Mouse (Mus musculus): Measurements from ENCODE around the gene Slc17a5. TPM values are rescaled to one million over a fixed set of nuclear protein-coding genes. Genes with fewer than 3 reads are reported as not detected.

The Slc17a5 gene
- polyA plus RNA-seq, 1 experiment from 2014 or later = 19.7 TPM

- Histone ChIP-seq H3K36me3 (no peaks in the 10 kb centered on the region), H3K4me2 (replicated peaks) (no peak overlapping the region), H3K9ac (no peak overlapping the region), H3K9me3 (replicated peaks) (no peaks in the 10 kb centered on the region), H3K4me1 (peaks cover 12% of the 10 kb centered on the region), H3K4me3 (replicated peaks) (no peak overlapping the region), H3K27me3 (no peaks in the 10 kb centered on the region), H3K27ac (replicated peaks) (no peak overlapping the region)
- 56% methylated on average over 3 of the region's 3 CpGs for WGBS
- ATAC-seq (ENCODE audit: insufficient number of reproducible peaks, low FRiP score, low TSS enrichment, low read depth) = no peak
Measured at GRCm38 (mm10) chr9:78516125-78516524, 71.7 kb downstream of the Slc17a5 start.

GRCm38 (mm10) chr9:78514681-78515080 lies 73.2 kb downstream of the Slc17a5 start:
- WGBS = 58% methylated on average over 4 of the region's 4 CpGs
- H3K27me3 ChIP-seq = no peaks in the 10 kb centered on the region
- ATAC-seq (ENCODE audit: insufficient number of reproducible peaks, low FRiP score, low TSS enrichment, low read depth) = no peak

GRCm38 (mm10) chr9:78513776-78514500 lies 73.9 kb downstream of the Slc17a5 start:
- Histone ChIP-seq H3K9me3 (replicated peaks) (no peaks in the 10 kb centered on the region), H3K4me1 (no peaks in the 10 kb centered on the region), H3K4me2 (replicated peaks) (no peak overlapping the region), H3K9ac (no peak overlapping the region), H3K27ac (replicated peaks) (no peak overlapping the region), H3K36me3 (no peaks in the 10 kb centered on the region), H3K27me3 (no peaks in the 10 kb centered on the region), H3K4me3 (replicated peaks) (no peak overlapping the region)
- 67% methylated on average over 6 of the region's 6 CpGs for WGBS
- no peak for ATAC-seq (ENCODE audit: insufficient number of reproducible peaks, low FRiP score, low TSS enrichment, low read depth)

More at GRCm38 (mm10) chr9:78514681-78515080, 73.2 kb downstream of the Slc17a5 start:
- Histone ChIP-seq H3K4me3 (replicated peaks) (no peak overlapping the region), H3K27ac (replicated peaks) (no peak overlapping the region), H3K4me2 (replicated peaks) (no peak overlapping the region), H3K36me3 (no peaks in the 10 kb centered on the region), H3K4me1 (no peaks in the 10 kb centered on the region), H3K9ac (no peak overlapping the region), H3K9me3 (replicated peaks) (no peaks in the 10 kb centered on the region)

GRCm38 (mm10) chr9:78511705-78512104 lies 76.1 kb downstream of the Slc17a5 start:
- no peak for ATAC-seq (ENCODE audit: insufficient number of reproducible peaks, low FRiP score, low TSS enrichment, low read depth)
- Histone ChIP-seq H3K4me2 (replicated peaks) (no peak overlapping the region), H3K27ac (replicated peaks) (no peak overlapping the region), H3K4me1 (no peaks in the 10 kb centered on the region), H3K36me3 (no peaks in the 10 kb centered on the region), H3K27me3 (no peaks in the 10 kb centered on the region), H3K4me3 (replicated peaks) (no peak overlapping the region), H3K9ac (no peak overlapping the region), H3K9me3 (replicated peaks) (no peaks in the 10 kb centered on the region)
- whole genome bisulfite sequencing = 95% methylated on average over 5 of the region's 5 CpGs

GRCm38 (mm10) chr9:78508106-78508786 lies 79.6 kb downstream of the Slc17a5 start:
- no peaks in the 10 kb centered on the region for H3K36me3 ChIP-seq
- H3K4me3 ChIP-seq (replicated peaks) = no peak overlapping the region
- 79% methylated on average over 16 of the region's 16 CpGs for WGBS
- no peak for ATAC-seq (ENCODE audit: insufficient number of reproducible peaks, low FRiP score, low TSS enrichment, low read depth)
- peaks cover 3% of the 10 kb centered on the region for H3K4me1 ChIP-seq
- H3K27ac ChIP-seq (replicated peaks) = no peak overlapping the region
- no peak overlapping the region for H3K4me2 ChIP-seq (replicated peaks)
- no peak overlapping the region for H3K9ac ChIP-seq
- H3K27me3 ChIP-seq = no peaks in the 10 kb centered on the region
- H3K9me3 ChIP-seq (replicated peaks) = no peaks in the 10 kb centered on the region

GRCm38 (mm10) chr9:78506722-78507077 lies 81.1 kb downstream of the Slc17a5 start:
- H3K36me3 ChIP-seq = no peaks in the 10 kb centered on the region
- no peak overlapping the region for H3K27ac ChIP-seq (replicated peaks)
- no peak overlapping the region for H3K4me3 ChIP-seq (replicated peaks)
- H3K4me1 ChIP-seq = peaks cover 11% of the 10 kb centered on the region
- no peak overlapping the region for H3K9ac ChIP-seq
- H3K9me3 ChIP-seq (replicated peaks) = no peaks in the 10 kb centered on the region
- WGBS = 81% methylated on average over 7 of the region's 7 CpGs
- no peak overlapping the region for H3K4me2 ChIP-seq (replicated peaks)
- no peak for ATAC-seq (ENCODE audit: insufficient number of reproducible peaks, low FRiP score, low TSS enrichment, low read depth)
- H3K27me3 ChIP-seq = no peaks in the 10 kb centered on the region

GRCm38 (mm10) chr9:78506002-78506721 lies 81.7 kb downstream of the Slc17a5 start:
- no peak overlapping the region for H3K27ac ChIP-seq (replicated peaks)
- no peak for ATAC-seq (ENCODE audit: insufficient number of reproducible peaks, low FRiP score, low TSS enrichment, low read depth)
- no peaks in the 10 kb centered on the region for H3K9me3 ChIP-seq (replicated peaks)
- H3K9ac ChIP-seq = no peak overlapping the region
- no peak overlapping the region for H3K4me2 ChIP-seq (replicated peaks)
- no peaks in the 10 kb centered on the region for H3K27me3 ChIP-seq
- H3K4me3 ChIP-seq (replicated peaks) = no peak overlapping the region
- no peaks in the 10 kb centered on the region for H3K36me3 ChIP-seq
- 65% methylated on average over 11 of the region's 11 CpGs for WGBS
- peaks cover 11% of the 10 kb centered on the region for H3K4me1 ChIP-seq

- WGBS = 88% methylated on average over 6 of the region's 6 CpGs
- no peak overlapping the region for H3K4me3 ChIP-seq (replicated peaks)
- H3K9ac ChIP-seq = no peak overlapping the region
- peaks cover 14% of the 10 kb centered on the region for H3K4me1 ChIP-seq
- no peaks in the 10 kb centered on the region for H3K9me3 ChIP-seq (replicated peaks)
- no peak overlapping the region for H3K27ac ChIP-seq (replicated peaks)
- no peak for ATAC-seq (ENCODE audit: insufficient number of reproducible peaks, low FRiP score, low TSS enrichment, low read depth)
- no peaks in the 10 kb centered on the region for H3K27me3 ChIP-seq
- no peaks in the 10 kb centered on the region for H3K36me3 ChIP-seq
- H3K4me2 ChIP-seq (replicated peaks) = no peak overlapping the region
Measured at GRCm38 (mm10) chr9:78505223-78505622, 82.6 kb downstream of the Slc17a5 start.

GRCm38 (mm10) chr9:78504679-78505078 lies 83.2 kb downstream of the Slc17a5 start:
- no peak overlapping the region for H3K4me2 ChIP-seq (replicated peaks)
- H3K4me3 ChIP-seq (replicated peaks) = no peak overlapping the region
- peaks cover 15% of the 10 kb centered on the region for H3K4me1 ChIP-seq
- H3K9me3 ChIP-seq (replicated peaks) = no peaks in the 10 kb centered on the region
- no peaks in the 10 kb centered on the region for H3K36me3 ChIP-seq
- no peak overlapping the region for H3K9ac ChIP-seq
- H3K27me3 ChIP-seq = no peaks in the 10 kb centered on the region
- WGBS = 60% methylated on average over 3 of the region's 3 CpGs
- no peak for ATAC-seq (ENCODE audit: insufficient number of reproducible peaks, low FRiP score, low TSS enrichment, low read depth)
- H3K27ac ChIP-seq (replicated peaks) = no peak overlapping the region

GRCm38 (mm10) chr9:78504133-78504532 lies 83.7 kb downstream of the Slc17a5 start:
- no peaks in the 10 kb centered on the region for H3K36me3 ChIP-seq
- H3K4me3 ChIP-seq (replicated peaks) = no peak overlapping the region
- H3K9ac ChIP-seq = no peak overlapping the region
- no peak overlapping the region for H3K4me2 ChIP-seq (replicated peaks)
- H3K9me3 ChIP-seq (replicated peaks) = no peaks in the 10 kb centered on the region
- H3K4me1 ChIP-seq = peaks cover 15% of the 10 kb centered on the region
- ATAC-seq (ENCODE audit: insufficient number of reproducible peaks, low FRiP score, low TSS enrichment, low read depth) = no peak
- 68% methylated on average over 4 of the region's 4 CpGs for WGBS
- no peaks in the 10 kb centered on the region for H3K27me3 ChIP-seq
- H3K27ac ChIP-seq (replicated peaks) = no peak overlapping the region

- Histone ChIP-seq H3K27ac (replicated peaks) (peak overlapping the region; percentile 71), H3K36me3 (no peaks in the 10 kb centered on the region), H3K4me3 (replicated peaks) (no peak overlapping the region), H3K9me3 (replicated peaks) (no peaks in the 10 kb centered on the region), H3K4me1 (peaks cover 15% of the 10 kb centered on the region), H3K4me2 (replicated peaks) (peak overlapping the region; percentile 27), H3K9ac (no peak overlapping the region), H3K27me3 (no peaks in the 10 kb centered on the region)
- 7% methylated on average over 6 of the region's 6 CpGs for WGBS
- no peak for ATAC-seq (ENCODE audit: insufficient number of reproducible peaks, low FRiP score, low TSS enrichment, low read depth)
Measured at GRCm38 (mm10) chr9:78503223-78504079, 84.4 kb downstream of the Slc17a5 start.
